Mouse (Mus musculus) CH12.LX (cell line): ENCODE data around the gene Farp1. TPM values are rescaled to one million over a fixed set of nuclear protein-coding genes. Genes with fewer than 3 reads are reported as not detected.

Experiments used
- DNase-seq: peaks from one replicate; pipeline ENCODE4 v3.0.0-alpha.2; 2013; ENCODE audit errors: extremely low read depth
- H3K27ac ChIP-seq: 2 replicates; pipeline ENCODE4 v1.5.1; 2012; ENCODE audit warnings: low read depth, mild to moderate bottlenecking, control low read depth, moderate library complexity; ENCODE audit not compliant: insufficient read depth
- H3K27me3 ChIP-seq: replicated peaks from 2 replicates; pipeline ENCODE3; 2012; ENCODE audit warnings: inconsistent platforms
- H3K36me3 ChIP-seq, 2 experiments: replicated peaks in 1 of 2; 2 replicates each; pipeline versions ENCODE3 to v1.6.1; 2012; ENCODE audit warnings: inconsistent platforms in 1 of 2, low read length in 1 of 2, mild to moderate bottlenecking in 1 of 2, mixed read lengths in 1 of 2, moderate library complexity in 1 of 2; ENCODE audit not compliant: control insufficient read depth in 1 of 2, insufficient read depth in 1 of 2
- H3K4me1 ChIP-seq, 2 experiments: 2 replicates each; pipeline ENCODE4 v1.6.1; 2012; ENCODE audit warnings: inconsistent platforms in 1 of 2, moderate library complexity in 1 of 2; ENCODE audit not compliant: insufficient read depth in 2 of 2, control insufficient read depth in 1 of 2
- H3K4me2 ChIP-seq: 2 replicates; pipeline ENCODE4 v1.6.1; 2012; ENCODE audit warnings: low read depth, mild to moderate bottlenecking, control low read depth; ENCODE audit not compliant: poor library complexity, insufficient read depth, severe bottlenecking
- H3K4me3 ChIP-seq, 3 experiments: fragments of 150-350 bp in 1 of 3; sonication (generic) in 1 of 3; replicated peaks in 1 of 3; 2 replicates each; pipeline versions ENCODE3 to v1.5.1; 2011 to 2012; ENCODE audit warnings: low read depth in 2 of 3, low read length in 2 of 3, mild to moderate bottlenecking in 2 of 3, moderate library complexity in 2 of 3, control low read depth in 1 of 3, improper control_type of control experiment in 1 of 3, inconsistent platforms in 1 of 3, mixed read lengths in 1 of 3; ENCODE audit not compliant: poor library complexity in 1 of 3
- H3K79me2 ChIP-seq: replicated peaks from 2 replicates; pipeline ENCODE4 v1.6.1; 2012; ENCODE audit warnings: mild to moderate bottlenecking, moderate library complexity; ENCODE audit not compliant: control insufficient read depth, poor library complexity, insufficient read depth, severe bottlenecking; ENCODE audit errors: extremely low read depth
- H3K9ac ChIP-seq: 2 replicates; pipeline ENCODE4 v1.6.1; 2012; ENCODE audit warnings: low read depth, mild to moderate bottlenecking, control low read depth, moderate library complexity; ENCODE audit not compliant: insufficient read depth
- H3K9me3 ChIP-seq: replicated peaks from 2 replicates; pipeline ENCODE3; 2012; ENCODE audit warnings: low read length, inconsistent platforms, mixed read lengths
- CHD1 ChIP-seq: IDR thresholded peaks from 2 replicates; pipeline ENCODE4 v1.6.1; 2012; ENCODE audit warnings: low read depth, low read length, improper control_type of control experiment, inconsistent platforms
- CHD2 ChIP-seq: IDR thresholded peaks from 2 replicates; pipeline ENCODE4 v1.6.1; 2011; ENCODE audit warnings: low read length, improper control_type of control experiment
- E2F4 ChIP-seq: IDR thresholded peaks from 2 replicates; pipeline ENCODE4 v1.6.1; 2011; ENCODE audit warnings: low read depth, low read length, improper control_type of control experiment; ENCODE audit not compliant: insufficient replicate concordance
- ELF1 ChIP-seq: IDR thresholded peaks from 2 replicates; pipeline ENCODE4 v1.6.1; 2014; ENCODE audit warnings: low read depth, mild to moderate bottlenecking, inconsistent platforms, low read length, improper control_type of control experiment
- EP300 ChIP-seq: IDR thresholded peaks from 2 replicates; pipeline ENCODE4 v1.6.1; 2011; ENCODE audit warnings: low read length, improper control_type of control experiment
- IRF4 ChIP-seq: IDR thresholded peaks from 2 replicates; pipeline ENCODE4 v1.6.1; 2014; ENCODE audit warnings: low read depth, mild to moderate bottlenecking, inconsistent platforms, low read length, improper control_type of control experiment
- JUND ChIP-seq: conservative IDR thresholded peaks from 2 replicates; pipeline ENCODE4 v1.6.1; 2011; ENCODE audit warnings: low read depth, low read length, improper control_type of control experiment
- KAT2A ChIP-seq: IDR thresholded peaks from 2 replicates; pipeline ENCODE4 v1.6.1; 2012; ENCODE audit warnings: low read length, improper control_type of control experiment, inconsistent platforms; ENCODE audit not compliant: insufficient replicate concordance
- MAFK ChIP-seq: IDR thresholded peaks from 2 replicates; pipeline ENCODE4 v1.6.1; 2011; ENCODE audit warnings: low read length, improper control_type of control experiment; ENCODE audit not compliant: insufficient replicate concordance
- MAX ChIP-seq: IDR thresholded peaks from 2 replicates; pipeline ENCODE4 v1.6.1; 2011; ENCODE audit warnings: low read length, improper control_type of control experiment
- MXI1 ChIP-seq: IDR thresholded peaks from 2 replicates; pipeline ENCODE4 v1.6.1; 2011; ENCODE audit warnings: mild to moderate bottlenecking, low read depth, low read length, improper control_type of control experiment
- NRF1 ChIP-seq: IDR thresholded peaks from 2 replicates; pipeline ENCODE4 v1.6.1; 2014; ENCODE audit warnings: low read depth, mild to moderate bottlenecking, inconsistent platforms, low read length, improper control_type of control experiment, moderate library complexity
- PAX5 ChIP-seq: IDR thresholded peaks from 2 replicates; pipeline ENCODE4 v1.6.1; 2012; ENCODE audit warnings: low read length, inconsistent platforms, mixed read lengths
- POLR2AphosphoS2 ChIP-seq: IDR thresholded peaks from 2 replicates; pipeline ENCODE4 v1.6.1; 2011; ENCODE audit warnings: low read depth, low read length, improper control_type of control experiment
- RAD21 ChIP-seq: IDR thresholded peaks from 2 replicates; pipeline ENCODE4 v1.6.1; 2011; ENCODE audit warnings: low read depth, mild to moderate bottlenecking, low read length, improper control_type of control experiment, moderate library complexity
- SIN3A ChIP-seq: IDR thresholded peaks from 2 replicates; pipeline ENCODE4 v1.6.1; 2012; ENCODE audit warnings: low read length, improper control_type of control experiment, inconsistent platforms
- SMC3 ChIP-seq: IDR thresholded peaks from 2 replicates; pipeline ENCODE4 v1.6.1; 2011; ENCODE audit warnings: low read depth, low read length, improper control_type of control experiment
- TBP ChIP-seq: conservative IDR thresholded peaks from 2 replicates; pipeline ENCODE4 v1.6.1; 2011; ENCODE audit warnings: low read depth, low read length, improper control_type of control experiment
- TCF12 ChIP-seq: IDR thresholded peaks from 2 replicates; pipeline ENCODE4 v1.6.1; 2014; ENCODE audit warnings: low read depth, mild to moderate bottlenecking, inconsistent platforms, low read length, improper control_type of control experiment
- UBTF ChIP-seq: IDR thresholded peaks from 2 replicates; pipeline ENCODE4 v1.6.1; 2012; ENCODE audit warnings: low read depth, mild to moderate bottlenecking, inconsistent platforms, low read length, improper control_type of control experiment, moderate library complexity
- ZC3H11A ChIP-seq: IDR thresholded peaks from 2 replicates; pipeline ENCODE4 v1.6.1; 2012; ENCODE audit warnings: low read depth, mild to moderate bottlenecking, inconsistent platforms, low read length, improper control_type of control experiment
- ZNF384 ChIP-seq: IDR thresholded peaks from 2 replicates; pipeline ENCODE4 v1.6.1; 2012; ENCODE audit warnings: low read depth, low read length, improper control_type of control experiment, inconsistent platforms
- dilution Hi-C: fragments of 300-500 bp; cut with MboI; formaldehyde crosslinking; loops from 2 replicates; pipeline ENCODE4 v1.14.3; 2020; ENCODE audit warnings: low sequenced_read_pairs; ENCODE audit not compliant: extremely low pct_unique_long_range_greater_than_20kb, extremely low pct_ligation_motif_present
- in situ Hi-C: fragments of 300-500 bp; cut with MboI; formaldehyde crosslinking; loops from 3 replicates; pipeline ENCODE4 v1.14.3; 2019; ENCODE audit warnings: low sequenced_read_pairs, low pct_ligation_motif_present, low pct_unique_long_range_greater_than_20kb, mixed read lengths
- polyA plus RNA-seq: library from polyadenylated mRNA; unstranded; fragments of >175 nt; gene quantifications from 2 replicates; pipeline ENCODE4 v1.2.1, GENCODE M21; 2012; ENCODE audit warnings: low read depth; ENCODE audit not compliant: insufficient read length
- total RNA-seq, 2 experiments: library from RNA; depleted of rRNA; stranded (reverse); fragments of 300-350 nt in 1 of 2; fragments of >200 nt in 1 of 2; gene quantifications; 2 replicates each; pipeline ENCODE4 v1.2.3; 2012 to 2014

Gene Farp1
- total and polyA plus RNA-seq, 3 experiments, result 2.4 to 10.3 (median 2.5) TPM

DNA sequence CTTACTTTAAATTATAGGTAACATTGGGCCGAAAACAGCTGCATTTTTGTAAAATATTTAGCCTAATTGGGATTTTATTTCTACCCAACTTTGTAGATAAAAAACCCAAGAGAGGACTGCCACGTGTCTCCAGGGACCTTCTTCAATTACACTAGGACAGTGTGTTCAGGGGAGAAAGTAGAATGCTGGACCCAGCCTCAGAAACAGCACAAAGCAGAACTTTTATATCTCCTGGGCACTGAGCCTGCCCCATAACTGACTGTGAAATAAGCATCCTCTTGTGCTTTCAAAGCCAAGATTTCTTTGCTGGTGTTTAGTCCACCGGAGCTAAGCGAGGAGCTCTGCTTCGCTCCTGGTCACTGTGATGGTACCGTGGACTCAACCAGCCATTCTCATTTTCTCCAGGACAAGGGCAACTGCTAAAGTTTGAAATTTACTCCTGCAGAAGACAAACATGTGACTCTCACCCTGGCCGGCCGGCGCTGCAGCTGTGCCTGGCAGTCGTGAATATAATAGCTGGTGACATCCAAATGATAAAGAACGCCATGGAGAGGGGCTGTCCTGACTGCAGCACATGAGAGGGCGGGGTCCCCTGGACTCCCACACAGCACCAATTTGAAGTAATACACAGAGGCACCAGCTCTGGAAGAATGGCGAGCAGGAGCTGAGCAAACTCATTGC, 281.8 kb downstream of the Farp1 start:
- H3K9ac ChIP-seq, result no peak overlapping the region
- DNase-seq, result no peak
- peaks cover 78% of the 10 kb centered on the region for H3K79me2 ChIP-seq
- H3K9me3 ChIP-seq, result no peaks in the 10 kb centered on the region
- no peak overlapping the region for H3K4me3 ChIP-seq
- peaks cover 5 to 52% of the 10 kb centered on the region in 2 experiments for H3K36me3 ChIP-seq
- H3K4me1 ChIP-seq, result peaks cover 31 to 85% of the 10 kb centered on the region in 2 experiments
- no peak overlapping the region for H3K4me2 ChIP-seq
- no peak for TF ChIP-seq SMC3
- no peak for TF ChIP-seq TBP
- no peak for TF ChIP-seq IRF4
- TF ChIP-seq MAFK, result no peak
- TF ChIP-seq NRF1, result no peak
- no peak for TF ChIP-seq KAT2A
- no peak for TF ChIP-seq ELF1
- no peak for TF ChIP-seq EP300
- no peak for TF ChIP-seq JUND
- no peak for TF ChIP-seq RAD21
- TF ChIP-seq CHD1, result no peak
- no peak for TF ChIP-seq ZC3H11A
- TF ChIP-seq MAX, result no peak
- TF ChIP-seq PAX5, result no peak
- no peak for TF ChIP-seq MXI1
- no peak for TF ChIP-seq POLR2AphosphoS2
- no peak for TF ChIP-seq E2F4
- TF ChIP-seq TCF12, result no peak
- H3K27ac ChIP-seq, result no peak overlapping the region
- no peaks in the 10 kb centered on the region for H3K27me3 ChIP-seq
- in situ Hi-C loops (no loop called here), dilution Hi-C loops (no loop called here)

DNA sequence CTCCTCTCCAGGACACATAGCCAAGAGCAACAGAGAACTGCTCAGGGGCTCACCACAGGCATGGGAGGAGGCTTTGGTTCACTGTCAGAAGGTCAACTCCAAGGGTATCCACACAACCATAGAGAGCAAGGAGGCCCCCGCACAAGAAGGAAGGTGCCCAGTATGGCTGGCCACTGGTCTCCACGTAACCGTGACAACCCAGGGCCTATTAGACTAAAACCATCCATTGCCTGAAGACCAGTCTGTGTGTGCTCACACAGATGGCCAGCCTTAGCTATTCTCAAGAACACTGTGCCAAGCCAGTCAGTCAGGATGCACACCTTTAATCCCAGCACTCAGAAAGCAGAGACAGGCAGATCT, 282.3 kb downstream of the Farp1 start:
- dilution Hi-C loops (no loop called here), in situ Hi-C loops (no loop called here)
- Histone ChIP-seq H3K27ac (no peak overlapping the region), H3K27me3 (no peaks in the 10 kb centered on the region), H3K4me2 (no peak overlapping the region), H3K36me3 (peaks cover 5 to 53% of the 10 kb centered on the region in 2 experiments), H3K79me2 (peaks cover 78% of the 10 kb centered on the region), H3K9me3 (no peaks in the 10 kb centered on the region), H3K4me1 (peaks cover 31 to 85% of the 10 kb centered on the region in 2 experiments), H3K4me3 (no peak overlapping the region), H3K9ac (no peak overlapping the region)
- no peak for TF ChIP-seq TBP
- TF ChIP-seq UBTF, result no peak
- TF ChIP-seq ZNF384, result no peak
- TF ChIP-seq SIN3A, result no peak
- TF ChIP-seq ELF1, result no peak
- no peak for TF ChIP-seq CHD2
- no peak for DNase-seq
